Mouse (Mus musculus) hindbrain, embryonic 13.5 days (tissue): ENCODE measurements around the gene Grk5. TPM values are rescaled to one million over a fixed set of nuclear protein-coding genes. Genes with fewer than 3 reads are reported as not detected.
"Not testable (repeated sequence)": the region's sequence is repeated elsewhere in the genome, so short reads cannot be mapped to it uniquely, and the experiment has no call there.

Experiments used
- ATAC-seq: fragments of 200-750 bp; cut with Nextera tagmentation; 2 replicates; pipeline ENCODE4 v1.8.0; 2017; ENCODE audit warnings: moderate TSS enrichment; ENCODE audit not compliant: low FRiP score
- H3K27ac ChIP-seq: fragments of 300-500 bp; sonication (generic); 2 replicates; pipeline ENCODE4 v1.5.1; 2015; ENCODE audit warnings: inconsistent platforms, mild to moderate bottlenecking, moderate library complexity
- H3K27me3 ChIP-seq: fragments of 300-500 bp; sonication (generic); 2 replicates; pipeline ENCODE4 v1.6.1; 2015; ENCODE audit warnings: mild to moderate bottlenecking, inconsistent platforms
- H3K36me3 ChIP-seq: fragments of 300-500 bp; sonication (generic); 2 replicates; pipeline ENCODE4 v1.6.1; 2015; ENCODE audit warnings: mild to moderate bottlenecking, inconsistent platforms
- H3K4me1 ChIP-seq: fragments of 300-500 bp; sonication (generic); replicated peaks from 2 replicates; pipeline ENCODE4 v1.6.1; 2015; ENCODE audit warnings: inconsistent platforms
- H3K4me2 ChIP-seq: fragments of 300-500 bp; sonication (generic); 2 replicates; pipeline ENCODE4 v1.6.1; 2015; ENCODE audit warnings: inconsistent platforms, mild to moderate bottlenecking, moderate library complexity
- H3K4me3 ChIP-seq: fragments of 300-500 bp; sonication (generic); 2 replicates; pipeline ENCODE4 v1.5.1; 2015; ENCODE audit warnings: mild to moderate bottlenecking, inconsistent platforms
- H3K9ac ChIP-seq: fragments of 300-500 bp; sonication (generic); 2 replicates; pipeline ENCODE4 v1.6.1; 2015; ENCODE audit warnings: mild to moderate bottlenecking, inconsistent platforms
- H3K9me3 ChIP-seq: fragments of 300-500 bp; sonication (generic); 2 replicates; pipeline ENCODE4 v1.6.1; 2016; ENCODE audit warnings: inconsistent platforms
- WGBS: fragments of 180-500 bp; shearing (Covaris S2); methylation state at CpG from one replicate; pipeline ENCODE4 v1.1.7; 2015; 5-methylcytosine and 5-hydroxymethylcytosine counted together
- polyA plus RNA-seq: library from polyadenylated mRNA; unstranded; fragments of >200 nt; fragmentation: Nextera tagmentation; extraction: Ambion mirVana; gene quantifications from 2 replicates; pipeline ENCODE4 v1.2.1, GENCODE M21; 2015

Gene Grk5
- 2.2 and 2.3 TPM in 2 replicates for polyA plus RNA-seq

GRCm38 (mm10) chr19:60889714-60890315, at the start of gene Grk5:
Gene Grk5, plus strand, starts transcription at chr19:60889749.
- peak within 1 kb of the TSS; percentile 96 for H3K27ac ChIP-seq
- H3K4me3 ChIP-seq = peak within 1 kb of the TSS; percentile 80
- peaks cover 24% of the 10 kb centered on the region for H3K4me1 ChIP-seq
- WGBS = under 1% methylated on average over 55 of the region's 55 CpGs
- no peaks in the 10 kb centered on the region for H3K36me3 ChIP-seq
- H3K27me3 ChIP-seq = no peaks in the 10 kb centered on the region
- H3K9me3 ChIP-seq = no peaks in the 10 kb centered on the region
- H3K4me2 ChIP-seq = peak within 1 kb of the TSS; percentile 60
- peak within 1 kb of the TSS; percentile 84 for H3K9ac ChIP-seq
- peak; percentile 99 for ATAC-seq

- no peaks in the 10 kb centered on the region for H3K27me3 ChIP-seq
- no peak for ATAC-seq
- no peak overlapping the region for H3K4me2 ChIP-seq
- no peak overlapping the region for H3K9ac ChIP-seq
- no peaks in the 10 kb centered on the region for H3K4me1 ChIP-seq
- no peak overlapping the region for H3K4me3 ChIP-seq
- H3K27ac ChIP-seq = no peak overlapping the region
- H3K36me3 ChIP-seq = peaks cover 70% of the 10 kb centered on the region
- H3K9me3 ChIP-seq = no peaks in the 10 kb centered on the region
These were observed 46.2 kb upstream of the Grk5 start for GRCm38 (mm10) chr19:60843324-60843723.

- Histone ChIP-seq H3K27ac (no peak overlapping the region), H3K27me3 (no peaks in the 10 kb centered on the region), H3K9ac (no peak overlapping the region), H3K9me3 (no peaks in the 10 kb centered on the region), H3K36me3 (peaks cover 59% of the 10 kb centered on the region), H3K4me1 (no peaks in the 10 kb centered on the region), H3K4me3 (no peak overlapping the region), H3K4me2 (no peak overlapping the region)
- ATAC-seq = no peak
These were observed 43.8 kb upstream of the Grk5 start for GRCm38 (mm10) chr19:60845731-60846130.

- no peaks in the 10 kb centered on the region for H3K9me3 ChIP-seq
- WGBS = 2% methylated on average over 30 of the region's 30 CpGs
- peak within 1 kb of the TSS; percentile 82 for H3K27ac ChIP-seq
- peak within 1 kb of the TSS; percentile 79 for H3K9ac ChIP-seq
- peaks cover 16% of the 10 kb centered on the region for H3K36me3 ChIP-seq
- H3K4me3 ChIP-seq = peak within 1 kb of the TSS; percentile 62
- peak within 1 kb of the TSS; percentile 69 for H3K4me2 ChIP-seq
- peak; percentile 99 for ATAC-seq
- peaks cover 12% of the 10 kb centered on the region; the same call in 1 of the 2 replicates for H3K4me1 ChIP-seq
- no peaks in the 10 kb centered on the region for H3K27me3 ChIP-seq
These were observed 28.5 kb upstream of the Grk5 start, which contains the start of gene Sfxn4 for GRCm38 (mm10) chr19:60860868-60861700. Gene Sfxn4, minus strand, starts transcription at chr19:60861479.

GRCm38 (mm10) chr19:60866169-60866568, 23.4 kb upstream of the Grk5 start:
- ATAC-seq, H3K9me3 ChIP-seq, H3K4me3 ChIP-seq, H3K4me1 ChIP-seq, H3K9ac ChIP-seq, H3K27me3 ChIP-seq, H3K4me2 ChIP-seq, H3K27ac ChIP-seq: not testable (repeated sequence)
- peaks cover 26% of the 10 kb centered on the region for H3K36me3 ChIP-seq
- 96% methylated on average over 4 of the region's 4 CpGs for WGBS

GRCm38 (mm10) chr19:60870489-60870888, 19.1 kb upstream of the Grk5 start:
- no peaks in the 10 kb centered on the region for H3K9me3 ChIP-seq
- H3K27ac ChIP-seq = no peak overlapping the region
- H3K36me3 ChIP-seq = peaks cover 17% of the 10 kb centered on the region
- no peak for ATAC-seq
- H3K4me2 ChIP-seq = no peak overlapping the region
- no peak overlapping the region for H3K9ac ChIP-seq
- WGBS = 80% methylated on average over 1 of the region's 1 CpGs
- no peaks in the 10 kb centered on the region for H3K27me3 ChIP-seq
- peaks cover 16% of the 10 kb centered on the region for H3K4me1 ChIP-seq
- H3K4me3 ChIP-seq = no peak overlapping the region

- WGBS = 94% methylated on average over 5 of the region's 5 CpGs
- H3K4me2 ChIP-seq = no peak overlapping the region
- no peak overlapping the region for H3K9ac ChIP-seq
- H3K4me3 ChIP-seq = no peak overlapping the region
- H3K36me3 ChIP-seq = peaks cover 17% of the 10 kb centered on the region
- no peak for ATAC-seq
- H3K4me1 ChIP-seq = peaks cover 16% of the 10 kb centered on the region
- H3K27me3 ChIP-seq = no peaks in the 10 kb centered on the region
- no peaks in the 10 kb centered on the region for H3K9me3 ChIP-seq
- H3K27ac ChIP-seq = no peak overlapping the region
These were observed 18.2 kb upstream of the Grk5 start for GRCm38 (mm10) chr19:60871366-60871765.

- no peak overlapping the region for H3K4me3 ChIP-seq
- H3K27ac ChIP-seq = no peak overlapping the region
- H3K36me3 ChIP-seq = peaks cover 17% of the 10 kb centered on the region
- no peak overlapping the region for H3K4me2 ChIP-seq
- no peaks in the 10 kb centered on the region for H3K27me3 ChIP-seq
- ATAC-seq = no peak
- peaks cover 16% of the 10 kb centered on the region for H3K4me1 ChIP-seq
- WGBS = 78% methylated on average over 1 of the region's 1 CpGs
- no peaks in the 10 kb centered on the region for H3K9me3 ChIP-seq
- H3K9ac ChIP-seq = no peak overlapping the region
These were observed 17.3 kb upstream of the Grk5 start for GRCm38 (mm10) chr19:60872272-60872671.

- H3K36me3 ChIP-seq = peaks cover 9% of the 10 kb centered on the region
- peak overlapping the region; percentile 74; the same call in 1 of the 2 replicates for H3K9ac ChIP-seq
- no peaks in the 10 kb centered on the region for H3K9me3 ChIP-seq
- H3K4me3 ChIP-seq = peak overlapping the region; percentile 56
- H3K27ac ChIP-seq = peak overlapping the region; percentile 1; the same call in 1 of the 2 replicates
- H3K4me1 ChIP-seq = peaks cover 16% of the 10 kb centered on the region
- ATAC-seq = no peak
- peak overlapping the region; percentile 69 for H3K4me2 ChIP-seq
- WGBS = 49% methylated on average over 4 of the region's 4 CpGs
- H3K27me3 ChIP-seq = no peaks in the 10 kb centered on the region
These were observed 16.0 kb upstream of the Grk5 start for GRCm38 (mm10) chr19:60873501-60873900.

- peak within 1 kb of the TSS; percentile 69 for H3K4me2 ChIP-seq
- H3K27ac ChIP-seq = peak within 1 kb of the TSS; percentile 81
- peak; percentile 98 for ATAC-seq
- peaks cover 16% of the 10 kb centered on the region for H3K4me1 ChIP-seq
- H3K4me3 ChIP-seq = peak within 1 kb of the TSS; percentile 56
- H3K9ac ChIP-seq = peak within 1 kb of the TSS; percentile 74
- peaks cover 4% of the 10 kb centered on the region for H3K36me3 ChIP-seq
- no peaks in the 10 kb centered on the region for H3K9me3 ChIP-seq
- no peaks in the 10 kb centered on the region for H3K27me3 ChIP-seq
- under 1% methylated on average over 28 of the region's 28 CpGs for WGBS
These were observed 15.4 kb upstream of the Grk5 start, which contains the start of gene Prdx3 for GRCm38 (mm10) chr19:60874064-60874694. Gene Prdx3, minus strand, starts transcription at chr19:60874556.

- Histone ChIP-seq H3K9me3 (no peaks in the 10 kb centered on the region), H3K4me2 (no peak overlapping the region), H3K27me3 (no peaks in the 10 kb centered on the region), H3K36me3 (no peaks in the 10 kb centered on the region), H3K4me3 (no peak overlapping the region), H3K9ac (no peak overlapping the region), H3K27ac (no peak overlapping the region), H3K4me1 (no peaks in the 10 kb centered on the region)
- peak; percentile 52; the same call in 1 of the 2 replicates for ATAC-seq
- 5% methylated on average over 3 of the region's 3 CpGs for WGBS
These were observed 6.4 kb upstream of the Grk5 start for GRCm38 (mm10) chr19:60883129-60883528.

GRCm38 (mm10) chr19:60887637-60888036, 1.9 kb upstream of the Grk5 start:
- H3K4me1 ChIP-seq = peaks cover 23% of the 10 kb centered on the region
- H3K27me3 ChIP-seq = no peaks in the 10 kb centered on the region
- no peak overlapping the region for H3K4me2 ChIP-seq
- no peak overlapping the region for H3K4me3 ChIP-seq
- no peaks in the 10 kb centered on the region for H3K36me3 ChIP-seq
- ATAC-seq = no peak
- no peaks in the 10 kb centered on the region for H3K9me3 ChIP-seq
- H3K27ac ChIP-seq = no peak overlapping the region
- no peak overlapping the region for H3K9ac ChIP-seq
- 89% methylated on average over 2 of the region's 2 CpGs for WGBS
